Mouse (Mus musculus): ENCODE data around the gene Cpm. TPM values are rescaled to one million over a fixed set of nuclear protein-coding genes. Genes with fewer than 3 reads are reported as not detected.
A peak's percentile ranks its signal among the peaks of the same experiment; 100 is the strongest.

Cpm gene
- polyA plus RNA-seq, 1 experiment from 2014 or later: 4.2 TPM

DNA sequence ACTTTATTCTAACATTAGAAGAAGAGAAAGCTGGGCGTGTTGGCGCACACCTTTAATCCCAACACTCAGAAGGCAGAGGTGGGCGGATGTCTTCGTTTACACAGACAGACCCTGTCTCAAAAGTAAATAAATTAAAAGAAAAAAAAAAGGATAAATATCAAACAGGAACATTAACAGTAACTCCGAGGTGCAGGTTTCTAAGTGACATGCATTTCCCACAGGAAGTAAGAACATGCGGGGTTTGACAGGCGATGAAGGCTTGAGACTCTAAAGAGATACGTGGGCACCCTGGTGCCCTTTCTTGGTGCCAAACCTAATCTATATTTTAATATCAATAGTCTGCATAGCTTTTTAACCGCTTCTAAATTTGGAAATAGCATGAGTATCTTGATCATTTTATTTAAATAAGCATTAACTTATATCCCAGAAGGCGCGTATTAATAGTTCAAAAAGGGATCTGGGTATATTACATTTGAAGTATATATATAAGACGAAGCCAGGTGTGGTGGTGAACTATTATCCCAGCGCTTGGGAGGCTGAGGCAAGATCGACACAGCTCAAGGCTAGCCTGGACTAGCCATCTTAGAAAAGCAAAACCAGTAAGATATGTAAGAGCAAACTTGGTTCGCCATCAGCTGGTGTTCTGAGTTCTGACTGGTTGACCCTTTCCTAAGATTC is 56.0 kb downstream of the Cpm start:
- no peak overlapping the region for H3K9ac ChIP-seq (replicated peaks; ENCODE audit: low read depth, low read length)

DNA sequence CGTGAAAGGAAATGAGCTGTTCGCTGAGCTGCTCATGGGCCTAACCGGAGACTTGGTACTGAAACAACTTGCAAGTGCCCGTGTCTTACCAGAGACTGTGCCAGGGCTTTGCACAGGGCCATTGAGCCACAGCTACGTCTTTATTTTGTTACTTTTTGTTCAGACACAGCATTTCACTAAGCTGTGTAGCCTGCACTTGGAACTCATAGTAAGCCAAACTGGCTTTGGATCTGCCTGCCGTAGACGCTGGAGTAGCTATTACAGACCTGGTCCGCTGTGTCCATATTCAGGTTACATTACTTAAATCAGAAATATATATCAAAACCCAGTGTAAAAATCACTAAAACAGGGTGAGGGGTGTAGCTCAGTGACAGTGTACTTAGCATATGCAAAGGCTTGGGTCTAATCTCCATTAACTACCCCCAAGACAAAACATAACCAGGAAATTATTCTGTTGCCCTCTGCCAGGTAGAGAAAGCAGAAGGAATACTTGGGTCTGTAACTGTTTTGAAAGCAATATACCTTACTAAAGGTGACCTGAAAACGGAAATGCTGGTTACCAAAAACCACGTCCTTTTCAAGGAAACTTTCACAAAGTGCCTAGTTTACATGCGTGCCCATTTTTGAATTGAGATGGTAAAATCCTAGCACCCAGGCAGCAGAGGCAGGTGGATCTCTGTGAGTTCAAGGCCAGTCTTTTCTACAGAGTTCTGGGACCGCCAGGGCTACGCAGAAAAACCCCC is 56.7 kb downstream of the Cpm start:
- H3K4me3 ChIP-seq (ENCODE audit: low read depth, low read length): no peak overlapping the region
- H3K9me3 ChIP-seq (ENCODE audit: control insufficient read depth, low read length): no peaks in the 10 kb centered on the region
- no peak overlapping the region for H3K9ac ChIP-seq (replicated peaks; ENCODE audit: low read depth, low read length)
- ATAC-seq (ENCODE audit: low read depth): no peak
- no peak overlapping the region for H3K4me2 ChIP-seq (ENCODE audit: low read depth, low read length)
- no peaks in the 10 kb centered on the region for H3K27me3 ChIP-seq (ENCODE audit: control insufficient read depth, insufficient read depth, low read length)
- 93% methylated on average over 13 of the region's 13 CpGs for WGBS
- H3K4me1 ChIP-seq (ENCODE audit: control insufficient read depth, insufficient read depth, low read length): no peaks in the 10 kb centered on the region
- H3K27ac ChIP-seq (ENCODE audit: low read depth, low read length): no peak overlapping the region
- H3K36me3 ChIP-seq (ENCODE audit: control insufficient read depth, insufficient read depth, low read length): peaks cover 24% of the 10 kb centered on the region

More for the DNA sequence above, 56.0 kb downstream of the Cpm start:
- no peak for ATAC-seq (ENCODE audit: low read depth)
- H3K36me3 ChIP-seq (ENCODE audit: control insufficient read depth, insufficient read depth, low read length): peaks cover 17% of the 10 kb centered on the region
- H3K27ac ChIP-seq (ENCODE audit: low read depth, low read length): no peak overlapping the region
- no peak overlapping the region for H3K4me3 ChIP-seq (ENCODE audit: low read depth, low read length)
- no peaks in the 10 kb centered on the region for H3K27me3 ChIP-seq (ENCODE audit: control insufficient read depth, insufficient read depth, low read length)
- H3K4me1 ChIP-seq (ENCODE audit: control insufficient read depth, insufficient read depth, low read length): no peaks in the 10 kb centered on the region
- H3K4me2 ChIP-seq (ENCODE audit: low read depth, low read length): no peak overlapping the region
- WGBS: 97% methylated on average over 15 of the region's 15 CpGs
- no peaks in the 10 kb centered on the region for H3K9me3 ChIP-seq (ENCODE audit: control insufficient read depth, low read length)

- Histone ChIP-seq H3K4me3 (ENCODE audit: low read depth, low read length) (no peak overlapping the region), H3K36me3 (ENCODE audit: control insufficient read depth, insufficient read depth, low read length) (peaks cover 32% of the 10 kb centered on the region), H3K27me3 (ENCODE audit: control insufficient read depth, insufficient read depth, low read length) (no peaks in the 10 kb centered on the region), H3K9ac (replicated peaks; ENCODE audit: low read depth, low read length) (no peak overlapping the region), H3K9me3 (ENCODE audit: control insufficient read depth, low read length) (no peaks in the 10 kb centered on the region), H3K27ac (ENCODE audit: low read depth, low read length) (no peak overlapping the region), H3K4me2 (ENCODE audit: low read depth, low read length) (no peak overlapping the region), H3K4me1 (ENCODE audit: control insufficient read depth, insufficient read depth, low read length) (no peaks in the 10 kb centered on the region)
- 78% methylated on average over 3 of the region's 3 CpGs for WGBS
- no peak for ATAC-seq (ENCODE audit: low read depth)
These were observed 57.7 kb downstream of the Cpm start for GRCm38 (mm10) chr10:117687018-117687417.

DNA sequence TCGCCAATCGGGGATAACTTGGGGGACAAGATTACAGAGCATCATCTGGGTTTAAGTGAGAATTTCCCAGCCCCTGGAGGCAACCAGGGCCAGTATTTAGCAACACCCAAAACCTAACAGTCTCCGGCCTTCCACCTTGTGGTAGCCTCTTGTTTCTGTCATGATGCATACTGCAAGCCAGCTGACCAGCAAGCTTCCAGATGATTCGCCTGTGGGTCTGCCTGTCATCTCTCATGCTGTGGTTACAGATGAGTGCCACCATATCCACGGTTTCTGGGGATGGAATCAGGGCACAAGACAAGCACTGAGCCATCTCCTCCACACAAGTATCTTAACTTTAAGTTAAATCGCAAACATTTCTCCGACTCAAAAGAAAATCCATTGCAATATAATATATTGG is 58.3 kb downstream of the Cpm start:
- Histone ChIP-seq H3K4me1 (ENCODE audit: control insufficient read depth, insufficient read depth, low read length) (no peaks in the 10 kb centered on the region), H3K9ac (replicated peaks; ENCODE audit: low read depth, low read length) (no peak overlapping the region), H3K27ac (ENCODE audit: low read depth, low read length) (no peak overlapping the region), H3K4me2 (ENCODE audit: low read depth, low read length) (no peak overlapping the region), H3K9me3 (ENCODE audit: control insufficient read depth, low read length) (no peaks in the 10 kb centered on the region), H3K4me3 (ENCODE audit: low read depth, low read length) (no peak overlapping the region), H3K36me3 (ENCODE audit: control insufficient read depth, insufficient read depth, low read length) (peaks cover 37% of the 10 kb centered on the region), H3K27me3 (ENCODE audit: control insufficient read depth, insufficient read depth, low read length) (no peaks in the 10 kb centered on the region)
- 92% methylated on average over 7 of the region's 7 CpGs for WGBS
- ATAC-seq (ENCODE audit: low read depth): no peak

DNA sequence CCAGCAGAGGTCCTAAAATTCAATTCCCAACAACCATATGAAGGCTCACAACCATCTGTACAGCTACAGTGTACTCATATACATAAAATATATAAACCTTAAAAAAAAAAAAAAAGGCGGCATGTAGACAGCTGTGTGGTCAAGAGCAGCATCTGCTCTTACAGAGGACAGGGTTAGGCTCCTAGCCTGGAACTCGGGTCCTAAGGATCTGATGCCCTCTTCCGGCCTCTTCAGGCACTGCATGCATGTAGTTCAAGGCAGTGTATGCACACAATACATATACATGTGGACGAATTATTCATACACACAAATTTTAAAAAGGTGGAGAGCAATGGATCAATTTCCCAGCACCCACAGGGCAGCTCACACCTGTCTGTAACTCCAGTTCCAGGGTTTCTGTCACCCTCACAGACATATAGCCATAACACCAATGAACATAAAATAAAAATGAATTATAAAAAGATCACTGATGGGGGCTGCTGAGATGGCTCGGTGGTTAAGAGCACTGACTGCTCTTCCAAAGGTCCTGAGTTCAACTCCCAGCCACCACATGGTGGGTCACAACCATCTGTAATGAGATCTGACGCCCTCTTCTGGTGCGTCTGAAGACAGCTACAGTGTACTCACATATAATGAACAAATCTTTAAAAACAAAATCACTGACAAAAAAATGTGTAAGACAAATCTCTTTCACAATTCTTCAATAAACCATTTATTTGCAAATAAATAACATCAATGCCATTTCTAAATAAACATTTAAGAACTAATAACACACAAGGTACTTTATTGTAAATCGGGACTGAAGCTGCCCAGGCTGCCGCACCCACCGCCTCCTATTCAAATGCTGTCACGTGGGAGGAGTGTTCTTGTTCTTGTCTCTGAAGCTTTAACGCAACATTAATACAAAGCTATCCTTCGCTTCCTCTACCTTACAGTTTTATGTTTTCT is 59.2 kb downstream of the Cpm start:
- Histone ChIP-seq H3K36me3 (ENCODE audit: control insufficient read depth, insufficient read depth, low read length) (peaks cover 43% of the 10 kb centered on the region), H3K27me3 (ENCODE audit: control insufficient read depth, insufficient read depth, low read length) (no peaks in the 10 kb centered on the region), H3K27ac (ENCODE audit: low read depth, low read length) (no peak overlapping the region), H3K9me3 (ENCODE audit: control insufficient read depth, low read length) (no peaks in the 10 kb centered on the region), H3K4me1 (ENCODE audit: control insufficient read depth, insufficient read depth, low read length) (no peaks in the 10 kb centered on the region), H3K4me2 (ENCODE audit: low read depth, low read length) (no peak overlapping the region), H3K9ac (replicated peaks; ENCODE audit: low read depth, low read length) (no peak overlapping the region), H3K4me3 (ENCODE audit: low read depth, low read length) (no peak overlapping the region)
- 89% methylated on average over 13 of the region's 13 CpGs for WGBS
- peak; percentile 44; the same call in 1 of the 2 replicates for ATAC-seq (ENCODE audit: low read depth)

DNA sequence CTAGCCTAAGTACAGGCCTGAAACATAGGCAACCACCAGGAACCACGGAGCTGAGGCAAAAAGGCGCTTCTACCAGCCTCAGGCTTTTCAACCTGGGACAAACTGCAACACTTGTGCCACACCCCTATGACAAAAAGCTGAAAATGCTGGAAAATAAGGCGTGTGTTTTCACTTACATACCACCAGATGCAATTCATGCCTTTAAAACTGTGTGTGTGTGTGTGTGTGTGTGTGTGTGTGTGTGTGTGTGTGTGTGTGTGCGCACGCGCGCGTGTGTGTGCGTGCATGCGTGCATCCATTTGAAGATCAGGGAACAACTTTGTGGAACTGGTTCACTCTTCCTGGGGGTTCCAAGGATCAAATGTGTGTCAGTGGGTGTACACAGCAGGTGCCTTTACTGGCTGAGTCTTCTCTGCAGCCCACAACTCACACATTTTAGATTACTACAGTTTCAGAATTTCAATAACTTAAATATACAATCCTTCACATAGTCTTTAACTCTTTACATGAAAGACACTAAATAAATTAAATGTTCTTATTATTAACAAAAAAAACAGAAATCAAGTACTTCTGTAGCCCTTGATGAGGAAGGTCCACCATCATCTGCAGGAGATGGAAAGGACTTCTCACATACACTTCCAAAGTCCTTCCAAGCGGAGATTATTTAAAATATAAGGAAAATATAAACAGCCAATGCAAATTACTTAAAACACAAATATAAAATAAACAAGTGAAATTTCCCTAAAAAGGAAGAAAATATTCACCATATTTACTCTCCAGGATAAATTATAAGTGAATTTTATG is 60.2 kb downstream of the Cpm start:
- ATAC-seq (ENCODE audit: low read depth): no peak
- H3K4me3 ChIP-seq (ENCODE audit: low read depth, low read length): no peak overlapping the region
- no peaks in the 10 kb centered on the region for H3K27me3 ChIP-seq (ENCODE audit: control insufficient read depth, insufficient read depth, low read length)
- no peaks in the 10 kb centered on the region for H3K9me3 ChIP-seq (ENCODE audit: control insufficient read depth, low read length)
- H3K27ac ChIP-seq (ENCODE audit: low read depth, low read length): no peak overlapping the region
- H3K36me3 ChIP-seq (ENCODE audit: control insufficient read depth, insufficient read depth, low read length): peaks cover 51% of the 10 kb centered on the region
- no peak overlapping the region for H3K4me2 ChIP-seq (ENCODE audit: low read depth, low read length)
- no peak overlapping the region for H3K9ac ChIP-seq (replicated peaks; ENCODE audit: low read depth, low read length)
- no peaks in the 10 kb centered on the region for H3K4me1 ChIP-seq (ENCODE audit: control insufficient read depth, insufficient read depth, low read length)
- WGBS: 95% methylated on average over 11 of the region's 11 CpGs

DNA sequence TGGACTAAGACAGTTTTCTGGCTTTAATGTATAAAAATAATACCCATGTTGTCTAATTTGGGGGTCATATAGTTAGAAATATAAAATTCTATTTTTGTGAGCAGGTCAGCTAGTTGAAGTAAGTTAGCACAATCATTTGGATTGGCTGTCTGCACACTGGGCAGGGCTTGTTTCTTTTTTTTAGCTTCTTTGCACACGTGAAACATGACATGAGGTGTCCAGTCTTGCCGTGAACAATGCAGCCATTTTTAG is 60.7 kb downstream of the Cpm start:
- H3K27me3 ChIP-seq (ENCODE audit: control insufficient read depth, insufficient read depth, low read length): no peaks in the 10 kb centered on the region
- WGBS: 79% methylated on average over 2 of the region's 2 CpGs
- H3K27ac ChIP-seq (ENCODE audit: low read depth, low read length): no peak overlapping the region
- no peak overlapping the region for H3K4me3 ChIP-seq (ENCODE audit: low read depth, low read length)
- peaks cover 56% of the 10 kb centered on the region for H3K36me3 ChIP-seq (ENCODE audit: control insufficient read depth, insufficient read depth, low read length)
- no peak overlapping the region for H3K9ac ChIP-seq (replicated peaks; ENCODE audit: low read depth, low read length)
- H3K4me2 ChIP-seq (ENCODE audit: low read depth, low read length): no peak overlapping the region
- no peaks in the 10 kb centered on the region for H3K4me1 ChIP-seq (ENCODE audit: control insufficient read depth, insufficient read depth, low read length)
- ATAC-seq (ENCODE audit: low read depth): no peak
- H3K9me3 ChIP-seq (ENCODE audit: control insufficient read depth, low read length): no peaks in the 10 kb centered on the region

DNA sequence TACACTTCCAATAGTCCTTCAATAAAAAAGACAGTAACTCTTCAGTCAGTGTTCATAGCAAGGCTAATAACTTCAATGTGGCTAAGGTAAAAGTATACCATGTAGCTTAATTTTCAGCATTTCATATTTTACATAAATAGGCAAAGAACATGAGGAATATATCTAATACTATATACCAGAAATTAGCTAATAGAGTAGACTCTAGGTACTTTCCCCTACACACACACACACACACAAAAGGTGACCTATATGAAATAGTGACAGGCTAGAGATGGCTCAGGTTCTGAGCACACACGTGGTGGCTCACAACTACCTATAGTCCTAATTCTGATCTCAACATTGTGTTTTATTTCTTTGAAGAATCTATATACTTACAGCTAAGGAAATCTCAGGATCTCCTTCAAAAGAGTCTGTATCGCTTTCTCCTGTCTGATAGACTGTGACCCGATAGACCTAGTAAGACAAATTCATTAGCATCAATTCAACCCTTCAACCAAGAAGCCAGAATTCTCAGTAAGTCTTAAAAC is 61.5 kb downstream of the Cpm start:
- Histone ChIP-seq H3K36me3 (ENCODE audit: control insufficient read depth, insufficient read depth, low read length) (peaks cover 62% of the 10 kb centered on the region), H3K4me2 (ENCODE audit: low read depth, low read length) (no peak overlapping the region), H3K27me3 (ENCODE audit: control insufficient read depth, insufficient read depth, low read length) (no peaks in the 10 kb centered on the region), H3K4me1 (ENCODE audit: control insufficient read depth, insufficient read depth, low read length) (no peaks in the 10 kb centered on the region), H3K9me3 (ENCODE audit: control insufficient read depth, low read length) (no peaks in the 10 kb centered on the region), H3K27ac (ENCODE audit: low read depth, low read length) (no peak overlapping the region), H3K4me3 (ENCODE audit: low read depth, low read length) (no peak overlapping the region), H3K9ac (replicated peaks; ENCODE audit: low read depth, low read length) (no peak overlapping the region)
- no peak for ATAC-seq (ENCODE audit: low read depth)
- WGBS: 94% methylated on average over 3 of the region's 3 CpGs
